In the genomic region with DNA sequence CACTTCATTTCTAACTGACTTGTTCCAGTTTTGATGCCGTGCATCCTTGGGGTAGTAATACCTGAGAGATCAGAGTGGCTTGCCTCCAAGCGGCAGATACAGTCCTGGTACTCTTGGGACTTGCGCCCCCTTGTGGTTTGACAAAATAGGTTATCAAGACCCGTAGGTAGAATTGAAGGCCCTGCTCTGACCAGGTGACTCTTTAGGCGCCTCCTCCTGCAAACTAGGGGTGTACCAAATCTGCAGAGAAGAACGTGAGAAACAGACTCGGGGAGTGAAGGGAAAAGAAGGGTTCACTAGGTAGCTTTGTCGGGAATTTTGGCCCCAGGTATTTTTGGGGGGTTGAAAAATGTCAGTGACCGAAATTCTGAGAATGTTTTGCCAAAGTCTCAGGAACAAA, we compare ENCODE assay signal across 8 mouse cellular contexts. TPM values are rescaled to one million over a fixed set of nuclear protein-coding genes. Genes with fewer than 3 reads are reported as not detected.
A peak's percentile ranks its signal among the peaks of the same experiment; 100 is the strongest.
DNase-seq lines count a peak whose midpoint lies in the region; ATAC-seq lines count a peak whose summit lies in the region.

No protein-coding gene starts in this region.

- peaks cover 21 to 28% of the 10 kb centered on the region in 2 experiments for H3K4me1 ChIP-seq in heart, embryonic 14.5 days (ENCODE audit: control insufficient read depth in 2 of 2, insufficient read depth in 2 of 2, low read length in 2 of 2)
- peaks cover 34% of the 10 kb centered on the region for H3K4me1 ChIP-seq in liver, embryonic 13.5 days (replicated peaks)
- peaks cover 7% of the 10 kb centered on the region for H3K4me1 ChIP-seq in stomach, embryonic 14.5 days (ENCODE audit: control insufficient read depth, insufficient read depth, low read length)

- H3K36me3 ChIP-seq in heart, embryonic 14.5 days (ENCODE audit: control insufficient read depth, insufficient read depth, low read length) = no peaks in the 10 kb centered on the region
- H3K36me3 ChIP-seq in liver, embryonic 13.5 days = no peaks in the 10 kb centered on the region
- H3K36me3 ChIP-seq in stomach, embryonic 14.5 days (ENCODE audit: control insufficient read depth, insufficient read depth, low read length) = no peaks in the 10 kb centered on the region

- peak; percentile 51; the same call in 1 of the 2 replicates for ATAC-seq in heart, embryonic 14.5 days (ENCODE audit: insufficient number of reproducible peaks, insufficient read depth, low FRiP score, low read depth)
- peak; percentile 77 for ATAC-seq in liver, embryonic 13.5 days (ENCODE audit: low read depth)
- ATAC-seq in stomach, embryonic 14.5 days (ENCODE audit: insufficient number of reproducible peaks, insufficient read depth, low FRiP score, low read depth) = peak; percentile 72

- peak; percentile 85 to 90 for DNase-seq in CD8-positive naive resting alpha-beta T cell, adult 2 months (ENCODE audit: low read depth in 2 of 2, low spot score in 2 of 2)
- DNase-seq in c-Kit-negative CD71-positive TER-119-positive erythroid progenitor cells, embryonic 14.5 days (ENCODE audit: low read depth, low spot score) = peak; percentile 73
- peak; percentile 31 for DNase-seq in fibroblast of lung, adult 2 months (ENCODE audit: low read depth)
- peak; percentile 89 for DNase-seq in kidney, postnatal 10 days
- peak; percentile 76 for DNase-seq in liver, embryonic 13.5 days
- peak; percentile 83 to 89 for DNase-seq in natural killer cell, adult 2 months (ENCODE audit: low spot score in 2 of 2)

- H3K9ac ChIP-seq in heart, embryonic 14.5 days (ENCODE audit: low read length) = peak overlapping the region; percentile 22
- H3K9ac ChIP-seq in liver, embryonic 13.5 days = peak overlapping the region; percentile 59
- H3K9ac ChIP-seq in stomach, embryonic 14.5 days (replicated peaks; ENCODE audit: low read depth, low read length) = no peak overlapping the region

- H3K4me3 ChIP-seq in heart, embryonic 14.5 days (ENCODE audit: control insufficient read depth in 1 of 2, insufficient read depth in 1 of 2, low read depth in 1 of 2, low read length in 2 of 2) = peak overlapping the region in 1 of 2 experiments; percentile 12; a peak in 1 of 4 replicates
- H3K4me3 ChIP-seq in liver, embryonic 13.5 days (replicated peaks) = peak overlapping the region; percentile 49
- no peak overlapping the region for H3K4me3 ChIP-seq in stomach, embryonic 14.5 days (ENCODE audit: low read depth, low read length)

- H3K27me3 ChIP-seq in heart, embryonic 14.5 days (ENCODE audit: control insufficient read depth, insufficient read depth, low read length) = no peaks in the 10 kb centered on the region
- peaks cover 3% of the 10 kb centered on the region; the same call in 1 of the 2 replicates for H3K27me3 ChIP-seq in liver, embryonic 13.5 days
- H3K27me3 ChIP-seq in stomach, embryonic 14.5 days (ENCODE audit: control insufficient read depth, insufficient read depth, low read length) = no peaks in the 10 kb centered on the region

- peak overlapping the region in 1 of 2 experiments; percentile 35; a peak in 2 of 4 replicates for H3K27ac ChIP-seq in heart, embryonic 14.5 days (replicated peaks in 1 of 2; ENCODE audit: control insufficient read depth in 1 of 2, insufficient read depth in 1 of 2, low read depth in 2 of 2, low read length in 2 of 2)
- H3K27ac ChIP-seq in liver, embryonic 13.5 days = peak overlapping the region; percentile 79
- no peak overlapping the region; the same call in 1 of the 2 replicates for H3K27ac ChIP-seq in stomach, embryonic 14.5 days (ENCODE audit: low read length)

- H3K9me3 ChIP-seq in heart, embryonic 14.5 days (ENCODE audit: control insufficient read depth, low read length) = no peaks in the 10 kb centered on the region
- no peaks in the 10 kb centered on the region for H3K9me3 ChIP-seq in liver, embryonic 13.5 days (replicated peaks)
- no peaks in the 10 kb centered on the region for H3K9me3 ChIP-seq in stomach, embryonic 14.5 days (ENCODE audit: control insufficient read depth, low read depth, low read length)

- peak overlapping the region; percentile 58 for H3K4me2 ChIP-seq in heart, embryonic 14.5 days (ENCODE audit: low read length)
- peak overlapping the region; percentile 61 for H3K4me2 ChIP-seq in liver, embryonic 13.5 days
- H3K4me2 ChIP-seq in stomach, embryonic 14.5 days (replicated peaks; ENCODE audit: low read depth, low read length) = peak overlapping the region; percentile 34

- 5% methylated on average over 9 of the region's 9 CpGs for WGBS in heart, embryonic 14.5 days
- WGBS in liver, embryonic 13.5 days (ENCODE audit: insufficient replicate concordance) = under 1% methylated on average over 9 of the region's 9 CpGs
- WGBS in stomach, embryonic 14.5 days = 4% methylated on average over 9 of the region's 9 CpGs

RNA-seq across cellular contexts. Expression of a gene that starts 7.9 kb away (rescaled TPM):
- 3.0 and 5.1 TPM in 2 replicates for polyA plus RNA-seq in heart, embryonic 14.5 days (2014; fragmentation: Nextera tagmentation; extraction: Ambion mirVana)
- polyA plus RNA-seq in liver, embryonic 13.5 days (2015; fragmentation: Nextera tagmentation; extraction: Ambion mirVana) = 16.5 and 18.8 TPM in 2 replicates
- 20.3 and 22.0 TPM in 2 replicates for polyA plus RNA-seq in stomach, embryonic 14.5 days (2014; fragmentation: Nextera tagmentation; extraction: Ambion mirVana)

Comparison
In these comparisons a context has a peak if more than half of its experiments do, and no peak if none do; other contexts are left out.
1. DNase-seq: peak in every context shown above with its lines; median percentile 89 in kidney, postnatal 10 days; 88 in CD8-positive naive resting alpha-beta T cell, adult 2 months; 86 in natural killer cell, adult 2 months; 76 in liver, embryonic 13.5 days; 73 in c-Kit-negative CD71-positive TER-119-positive erythroid progenitor cells, embryonic 14.5 days; 31 in fibroblast of lung, adult 2 months.